Mouse (Mus musculus): Measurements from ENCODE around the gene Scimp. TPM values are rescaled to one million over a fixed set of nuclear protein-coding genes. Genes with fewer than 3 reads are reported as not detected.
"Not testable (repeated sequence)": the region's sequence is repeated elsewhere in the genome, so short reads cannot be mapped to it uniquely, and the experiment has no call there.

The Scimp gene
- total and polyA plus RNA-seq, 3 experiments, result 0.21 to 0.79 (median 0.30) TPM

GRCm38 (mm10) chr11:70778058-70778457 is 34.3 kb downstream of the Scimp start:
- peak; percentile 70 for DNase-seq (ENCODE audit: extremely low read depth)
- H3K4me2 ChIP-seq (ENCODE audit: insufficient read depth, low read depth, poor library complexity, severe bottlenecking); H3K27me3 ChIP-seq (replicated peaks); H3K79me2 ChIP-seq (replicated peaks; ENCODE audit: control insufficient read depth, extremely low read depth, insufficient read depth, poor library complexity, severe bottlenecking); H3K9ac ChIP-seq (ENCODE audit: insufficient read depth, low read depth); H3K4me3 ChIP-seq (replicated peaks in 1 of 3; ENCODE audit: low read depth in 2 of 3, low read length in 2 of 3, poor library complexity in 1 of 3); H3K9me3 ChIP-seq (replicated peaks; ENCODE audit: low read length); H3K27ac ChIP-seq (ENCODE audit: insufficient read depth, low read depth); dilution Hi-C loops (cut with MboI; ENCODE audit: extremely low pct_ligation_motif_present, extremely low pct_unique_long_range_greater_than_20kb, low sequenced_read_pairs): not testable (repeated sequence)
- TF ChIP-seq MYC (IDR thresholded peaks at IDR 0.05; ENCODE audit: low read depth, low read length) (peak; percentile 53; the same call in 1 of the 2 replicates), NELFE (IDR thresholded peaks at IDR 0.05; ENCODE audit: low read depth, low read length) (0 out of 2 replicates have a peak, but pooled peaks have one; percentile 37), MEF2A (IDR thresholded peaks at IDR 0.05; ENCODE audit: borderline replicate concordance, low read depth, low read length) (0 out of 2 replicates have a peak, but pooled peaks have one; percentile 35), JUND (conservative IDR thresholded peaks at IDR 0.05; ENCODE audit: low read depth, low read length) (peak; percentile 55; the same call in 1 of the 2 replicates), SIN3A (IDR thresholded peaks at IDR 0.05; ENCODE audit: low read length) (0 out of 2 replicates have a peak, but pooled peaks have one; percentile 34), RAD21 (IDR thresholded peaks at IDR 0.05; ENCODE audit: low read depth, low read length) (peak; percentile 86), SMC3 (IDR thresholded peaks at IDR 0.05; ENCODE audit: low read depth, low read length) (peak; percentile 88), ZNF384 (IDR thresholded peaks at IDR 0.05; ENCODE audit: low read depth, low read length) (peak; percentile 78), MXI1 (IDR thresholded peaks at IDR 0.05; ENCODE audit: low read depth, low read length) (0 out of 2 replicates have a peak, but pooled peaks have one; percentile 30), CTCF (conservative IDR thresholded peaks at IDR 0.05 in 1 of 2, IDR thresholded peaks at IDR 0.05 in 1 of 2; ENCODE audit: low read depth in 2 of 2, low read length in 2 of 2) (peak; percentile 28 to 90; a peak in 3 of 4 replicates), ZC3H11A (IDR thresholded peaks at IDR 0.05; ENCODE audit: low read depth, low read length) (peak; percentile 84), IRF4 (IDR thresholded peaks at IDR 0.05; ENCODE audit: low read depth, low read length) (0 out of 2 replicates have a peak, but pooled peaks have one; percentile 28)
- Histone ChIP-seq H3K36me3 (replicated peaks in 1 of 2; ENCODE audit: control insufficient read depth in 1 of 2, insufficient read depth in 1 of 2, low read length in 1 of 2) (peaks cover 0 to 25% of the 10 kb centered on the region in 2 experiments), H3K4me1 (ENCODE audit: control insufficient read depth in 1 of 2, insufficient read depth in 2 of 2) (peaks cover 5 to 18% of the 10 kb centered on the region in 2 experiments; a peak in 3 of 4 replicates)
- in situ Hi-C loops (cut with MboI; ENCODE audit: low pct_ligation_motif_present, low pct_unique_long_range_greater_than_20kb, low sequenced_read_pairs), result loop anchor here (5.0 kb wide), 1 partner anchor 34 kb away; the partner anchor contains the start of gene Scimp

- H3K27ac ChIP-seq (ENCODE audit: insufficient read depth, low read depth), result no peak overlapping the region
- dilution Hi-C loops (cut with MboI; ENCODE audit: extremely low pct_ligation_motif_present, extremely low pct_unique_long_range_greater_than_20kb, low sequenced_read_pairs), result no loop called here
These were observed 34.8 kb downstream of the Scimp start for GRCm38 (mm10) chr11:70777634-70778033.

More at GRCm38 (mm10) chr11:70777634-70778033, 34.8 kb downstream of the Scimp start:
- H3K4me1 ChIP-seq (ENCODE audit: control insufficient read depth in 1 of 2, insufficient read depth in 2 of 2), result peaks cover 5 to 18% of the 10 kb centered on the region in 2 experiments; a peak in 3 of 4 replicates
- in situ Hi-C loops (cut with MboI; ENCODE audit: low pct_ligation_motif_present, low pct_unique_long_range_greater_than_20kb, low sequenced_read_pairs), result loop anchor here (5.0 kb wide), 1 partner anchor 35 kb away; the partner anchor contains the start of gene Scimp
- no peaks in the 10 kb centered on the region for H3K27me3 ChIP-seq (replicated peaks)
- H3K79me2 ChIP-seq (replicated peaks; ENCODE audit: control insufficient read depth, extremely low read depth, insufficient read depth, poor library complexity, severe bottlenecking), result no peaks in the 10 kb centered on the region
- TF ChIP-seq TBP (conservative IDR thresholded peaks at IDR 0.05; ENCODE audit: low read depth, low read length) (no peak), ZKSCAN1 (IDR thresholded peaks at IDR 0.05; ENCODE audit: borderline replicate concordance, low read depth, low read length) (no peak), POLR2A (IDR thresholded peaks at IDR 0.05; ENCODE audit: low read depth, low read length) (no peak), NELFE (IDR thresholded peaks at IDR 0.05; ENCODE audit: low read depth, low read length) (no peak), RCOR1 (conservative IDR thresholded peaks at IDR 0.05; ENCODE audit: low read depth, low read length) (no peak)
- H3K4me2 ChIP-seq (ENCODE audit: insufficient read depth, low read depth, poor library complexity, severe bottlenecking), result no peak overlapping the region
- no peak for DNase-seq (ENCODE audit: extremely low read depth)
- H3K4me3 ChIP-seq (replicated peaks in 1 of 3; ENCODE audit: low read depth in 2 of 3, low read length in 2 of 3, poor library complexity in 1 of 3), result no peak overlapping the region
- no peak overlapping the region for H3K9ac ChIP-seq (ENCODE audit: insufficient read depth, low read depth)
- H3K9me3 ChIP-seq (replicated peaks; ENCODE audit: low read length), result peaks cover 3% of the 10 kb centered on the region
- peaks cover under 1 to 25% of the 10 kb centered on the region in 2 experiments for H3K36me3 ChIP-seq (replicated peaks in 1 of 2; ENCODE audit: control insufficient read depth in 1 of 2, insufficient read depth in 1 of 2, low read length in 1 of 2)
